Mouse (Mus musculus): ENCODE results near the gene Glo1.

DNA sequence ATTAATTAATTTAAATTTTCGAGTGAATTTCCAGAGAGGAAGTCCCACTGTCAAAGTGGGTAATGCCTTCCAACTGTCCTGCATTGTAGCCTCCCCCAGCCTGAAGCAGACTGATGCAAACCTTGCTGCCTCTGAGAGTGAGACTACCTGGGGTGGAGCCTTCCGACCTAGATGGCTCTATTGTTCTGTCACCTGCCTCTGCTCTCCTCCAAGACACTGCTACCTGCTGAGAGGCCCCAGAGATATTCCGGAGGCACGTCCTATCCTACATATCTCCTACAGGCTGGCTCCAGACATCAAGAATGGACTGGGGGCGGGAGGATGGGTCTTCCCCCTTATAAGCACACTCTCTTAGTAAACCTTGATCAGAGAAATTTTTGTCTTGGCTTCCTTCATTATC is 28.4 kb downstream of the Glo1 start:
- TF ChIP-seq CTCF (IDR thresholded peaks at IDR 0.05; ENCODE audit: control insufficient read depth, insufficient read depth, insufficient read length) (no peak), MYOD1 (IDR thresholded peaks at IDR 0.05; ENCODE audit: control insufficient read depth, insufficient read length, low read depth) (no peak), MAX (IDR thresholded peaks at IDR 0.05) (no peak), MYOG (IDR thresholded peaks at IDR 0.05; ENCODE audit: control insufficient read depth, extremely low read depth, insufficient read length) (no peak)

Data from C2C12 (cell line).